Mouse (Mus musculus) kidney, adult 2 months (tissue): ENCODE measurements around the gene Clec11a.

Experiments
- CTCF ChIP-seq: fragments of 200-500 bp; conservative IDR thresholded peaks from 2 replicates; pipeline ENCODE4 v1.5.1; 2011; ENCODE audit warnings: low read depth, mild to moderate bottlenecking, control low read depth, low read length, moderate library complexity, mixed read lengths; ENCODE audit not compliant: insufficient read depth, insufficient read length
- POLR2A ChIP-seq: fragments of 200-500 bp; IDR thresholded peaks from one replicate; pipeline ENCODE4 v1.6.1; 2011; ENCODE audit warnings: low read depth, low read length, control low read depth

- TF ChIP-seq POLR2A (no peak), CTCF (no peak)
Measured at GRCm38 (mm10) chr7:44334139-44334538, 27.4 kb upstream of the Clec11a start.
